Mouse (Mus musculus): Measurements from ENCODE around the gene Rasl10b.

- TF ChIP-seq CTCF (IDR thresholded peaks at IDR 0.05; ENCODE audit: extremely low read depth, insufficient read depth, insufficient read length, insufficient replicate concordance) (no peak), POLR2A (IDR thresholded peaks at IDR 0.05; ENCODE audit: low read depth, low read length) (no peak)
These were observed 44.3 kb upstream of the Rasl10b start for GRCm38 (mm10) chr11:83364656-83365055.

Data from spleen, adult 2 months (tissue).